Mouse (Mus musculus): Measurements from ENCODE around the gene Grhl3. TPM values are rescaled to one million over a fixed set of nuclear protein-coding genes. Genes with fewer than 3 reads are reported as not detected.

The Grhl3 gene
- total and polyA plus RNA-seq, 3 experiments = not detected

DNA sequence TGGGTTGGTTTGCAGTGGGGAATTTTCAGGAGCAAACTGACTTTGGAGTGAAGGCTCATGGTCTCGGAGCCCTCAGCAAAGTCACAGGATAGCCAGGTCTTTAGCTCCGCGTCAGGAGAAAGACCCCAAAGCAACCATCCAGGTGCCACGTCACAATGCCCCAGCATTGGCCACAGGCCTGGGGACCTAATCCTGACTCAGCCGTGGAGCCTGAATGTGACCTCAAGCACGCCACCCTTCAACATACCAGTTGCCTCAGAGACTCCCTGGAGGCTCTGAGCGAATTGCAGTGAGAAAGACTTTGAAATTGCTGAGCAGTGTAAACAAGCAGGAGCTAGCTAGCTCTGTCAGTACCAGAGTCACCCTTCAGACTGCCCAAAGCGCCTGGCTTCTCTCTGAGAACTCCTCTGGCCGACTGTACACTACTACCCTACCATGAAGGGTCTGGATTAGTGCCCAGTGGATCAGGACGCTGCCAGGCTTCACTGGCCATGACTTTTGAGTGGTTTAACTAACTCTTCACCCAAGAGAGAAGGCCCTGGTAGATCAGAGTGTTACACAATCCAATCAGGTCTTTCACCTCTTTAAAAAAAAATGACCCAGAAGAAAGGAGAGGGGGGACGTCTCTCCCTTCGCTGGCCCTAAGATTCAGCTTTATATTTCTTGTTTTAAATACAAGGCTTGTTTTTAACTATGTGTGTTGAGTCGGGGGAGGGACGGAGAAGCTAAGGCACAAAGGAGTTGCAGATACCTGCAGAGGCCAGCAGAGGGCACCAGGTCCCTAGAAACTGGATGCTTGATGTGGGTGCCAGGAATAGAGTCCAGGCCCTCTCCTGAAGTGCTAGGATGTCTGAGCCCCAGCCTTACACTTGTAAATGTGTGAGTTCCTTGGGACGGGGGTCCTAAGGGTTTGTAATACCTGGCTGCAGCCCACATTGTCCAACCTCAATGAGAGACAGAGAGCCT, 56.8 kb downstream of the Grhl3 start (continued):
- no peak for TF ChIP-seq HCFC1 (IDR thresholded peaks at IDR 0.05; ENCODE audit: low read depth, low read length)
- no peak for TF ChIP-seq IRF4 (IDR thresholded peaks at IDR 0.05; ENCODE audit: low read depth, low read length)
- TF ChIP-seq ELF1 (IDR thresholded peaks at IDR 0.05; ENCODE audit: low read depth, low read length) = no peak
- TF ChIP-seq RCOR1 (conservative IDR thresholded peaks at IDR 0.05; ENCODE audit: low read depth, low read length) = no peak
- TF ChIP-seq JUND (conservative IDR thresholded peaks at IDR 0.05; ENCODE audit: low read depth, low read length) = no peak

DNA sequence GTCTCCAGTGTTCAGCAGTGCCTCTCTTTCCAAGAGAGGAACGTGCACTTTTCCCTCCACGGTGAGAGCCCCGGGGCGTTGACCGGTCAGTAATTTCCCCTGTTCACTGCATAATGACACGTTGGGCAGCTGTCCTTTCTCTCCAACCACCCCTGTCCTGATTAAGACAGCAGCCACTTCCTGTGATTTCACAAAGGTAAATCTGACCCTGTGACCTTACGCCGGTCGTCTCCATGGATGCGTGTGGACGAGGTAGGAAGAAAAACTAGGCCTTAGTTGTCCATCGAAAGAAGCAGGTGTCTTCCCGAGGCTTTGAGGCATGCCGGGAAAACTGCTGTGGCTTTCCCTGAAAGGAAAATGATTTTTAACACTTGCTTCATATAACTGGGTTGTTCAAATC, 58.5 kb downstream of the Grhl3 start:
- H3K27me3 ChIP-seq (replicated peaks) = peaks cover 35% of the 10 kb centered on the region
- dilution Hi-C loops (cut with MboI; ENCODE audit: extremely low pct_ligation_motif_present, extremely low pct_unique_long_range_greater_than_20kb, low sequenced_read_pairs) (no loop called here), in situ Hi-C loops (cut with MboI; ENCODE audit: low pct_ligation_motif_present, low pct_unique_long_range_greater_than_20kb, low sequenced_read_pairs) (loop anchor here (5.0 kb wide), 1 partner anchor 152 kb away; no protein-coding TSS in a partner anchor)
- H3K27ac ChIP-seq (ENCODE audit: insufficient read depth, low read depth) = no peak overlapping the region
- no peaks in the 10 kb centered on the region for H3K4me1 ChIP-seq (ENCODE audit: control insufficient read depth in 1 of 2, insufficient read depth in 2 of 2)
- no peaks in the 10 kb centered on the region for H3K79me2 ChIP-seq (replicated peaks; ENCODE audit: control insufficient read depth, extremely low read depth, insufficient read depth, poor library complexity, severe bottlenecking)
- no peak for TF ChIP-seq NELFE (IDR thresholded peaks at IDR 0.05; ENCODE audit: low read depth, low read length)
- TF ChIP-seq USF1 (IDR thresholded peaks at IDR 0.05; ENCODE audit: low read depth, low read length) = no peak
- TF ChIP-seq HCFC1 (IDR thresholded peaks at IDR 0.05; ENCODE audit: low read depth, low read length) = no peak
- no peak for DNase-seq (ENCODE audit: extremely low read depth)
- no peak overlapping the region for H3K4me3 ChIP-seq (replicated peaks in 1 of 3; ENCODE audit: low read depth in 2 of 3, low read length in 2 of 3, poor library complexity in 1 of 3)
- H3K4me2 ChIP-seq (ENCODE audit: insufficient read depth, low read depth, poor library complexity, severe bottlenecking) = no peak overlapping the region
- no peaks in the 10 kb centered on the region for H3K36me3 ChIP-seq (replicated peaks in 1 of 2; ENCODE audit: control insufficient read depth in 1 of 2, insufficient read depth in 1 of 2, low read length in 1 of 2)
- no peak overlapping the region for H3K9ac ChIP-seq (ENCODE audit: insufficient read depth, low read depth)
- H3K9me3 ChIP-seq (replicated peaks; ENCODE audit: low read length) = no peaks in the 10 kb centered on the region

- Histone ChIP-seq H3K9me3 (replicated peaks; ENCODE audit: low read length) (no peaks in the 10 kb centered on the region), H3K36me3 (replicated peaks in 1 of 2; ENCODE audit: control insufficient read depth in 1 of 2, insufficient read depth in 1 of 2, low read length in 1 of 2) (no peaks in the 10 kb centered on the region), H3K27ac (ENCODE audit: insufficient read depth, low read depth) (no peak overlapping the region), H3K9ac (ENCODE audit: insufficient read depth, low read depth) (no peak overlapping the region), H3K4me1 (ENCODE audit: control insufficient read depth in 1 of 2, insufficient read depth in 2 of 2) (no peaks in the 10 kb centered on the region), H3K27me3 (replicated peaks) (peaks cover 27% of the 10 kb centered on the region), H3K79me2 (replicated peaks; ENCODE audit: control insufficient read depth, extremely low read depth, insufficient read depth, poor library complexity, severe bottlenecking) (no peaks in the 10 kb centered on the region), H3K4me3 (replicated peaks in 1 of 3; ENCODE audit: low read depth in 2 of 3, low read length in 2 of 3, poor library complexity in 1 of 3) (no peak overlapping the region), H3K4me2 (ENCODE audit: insufficient read depth, low read depth, poor library complexity, severe bottlenecking) (no peak overlapping the region)
- dilution Hi-C loops (cut with MboI; ENCODE audit: extremely low pct_ligation_motif_present, extremely low pct_unique_long_range_greater_than_20kb, low sequenced_read_pairs) (no loop called here), in situ Hi-C loops (cut with MboI; ENCODE audit: low pct_ligation_motif_present, low pct_unique_long_range_greater_than_20kb, low sequenced_read_pairs) (loop anchor here (5.0 kb wide), 1 partner anchor 153 kb away; no protein-coding TSS in a partner anchor)
- TF ChIP-seq ZC3H11A (IDR thresholded peaks at IDR 0.05; ENCODE audit: low read depth, low read length) = no peak
- TF ChIP-seq RCOR1 (conservative IDR thresholded peaks at IDR 0.05; ENCODE audit: low read depth, low read length) = no peak
- no peak for TF ChIP-seq E2F4 (IDR thresholded peaks at IDR 0.05; ENCODE audit: insufficient replicate concordance, low read depth, low read length)
- TF ChIP-seq KAT2A (IDR thresholded peaks at IDR 0.05; ENCODE audit: insufficient replicate concordance, low read length) = no peak
- TF ChIP-seq IRF4 (IDR thresholded peaks at IDR 0.05; ENCODE audit: low read depth, low read length) = no peak
- TF ChIP-seq SIN3A (IDR thresholded peaks at IDR 0.05; ENCODE audit: low read length) = no peak
- no peak for TF ChIP-seq MAFK (IDR thresholded peaks at IDR 0.05; ENCODE audit: insufficient replicate concordance, low read length)
- no peak for TF ChIP-seq TBP (conservative IDR thresholded peaks at IDR 0.05; ENCODE audit: low read depth, low read length)
- TF ChIP-seq RAD21 (IDR thresholded peaks at IDR 0.05; ENCODE audit: low read depth, low read length) = no peak
- TF ChIP-seq MAX (IDR thresholded peaks at IDR 0.05; ENCODE audit: low read length) = no peak
- TF ChIP-seq USF2 (conservative IDR thresholded peaks at IDR 0.05; ENCODE audit: low read depth, low read length) = no peak
- DNase-seq (ENCODE audit: extremely low read depth) = no peak
These were observed 59.6 kb downstream of the Grhl3 start for GRCm38 (mm10) chr4:135513865-135514264.
